Mouse (Mus musculus) ovary, adult 2 months (tissue): ENCODE measurements around the gene Mcm6. TPM values are rescaled to one million over a fixed set of nuclear protein-coding genes. Genes with fewer than 3 reads are reported as not detected.

Source experiments
- polyA plus RNA-seq: library from polyadenylated mRNA; depleted of rRNA; stranded (reverse); fragments of >200 nt; gene quantifications from 2 replicates; pipeline ENCODE4 v1.2.3, GENCODE M21; 2012; rRNA removed

The Mcm6 gene
- 14.0 and 21.1 TPM in 2 replicates for polyA plus RNA-seq

DNA sequence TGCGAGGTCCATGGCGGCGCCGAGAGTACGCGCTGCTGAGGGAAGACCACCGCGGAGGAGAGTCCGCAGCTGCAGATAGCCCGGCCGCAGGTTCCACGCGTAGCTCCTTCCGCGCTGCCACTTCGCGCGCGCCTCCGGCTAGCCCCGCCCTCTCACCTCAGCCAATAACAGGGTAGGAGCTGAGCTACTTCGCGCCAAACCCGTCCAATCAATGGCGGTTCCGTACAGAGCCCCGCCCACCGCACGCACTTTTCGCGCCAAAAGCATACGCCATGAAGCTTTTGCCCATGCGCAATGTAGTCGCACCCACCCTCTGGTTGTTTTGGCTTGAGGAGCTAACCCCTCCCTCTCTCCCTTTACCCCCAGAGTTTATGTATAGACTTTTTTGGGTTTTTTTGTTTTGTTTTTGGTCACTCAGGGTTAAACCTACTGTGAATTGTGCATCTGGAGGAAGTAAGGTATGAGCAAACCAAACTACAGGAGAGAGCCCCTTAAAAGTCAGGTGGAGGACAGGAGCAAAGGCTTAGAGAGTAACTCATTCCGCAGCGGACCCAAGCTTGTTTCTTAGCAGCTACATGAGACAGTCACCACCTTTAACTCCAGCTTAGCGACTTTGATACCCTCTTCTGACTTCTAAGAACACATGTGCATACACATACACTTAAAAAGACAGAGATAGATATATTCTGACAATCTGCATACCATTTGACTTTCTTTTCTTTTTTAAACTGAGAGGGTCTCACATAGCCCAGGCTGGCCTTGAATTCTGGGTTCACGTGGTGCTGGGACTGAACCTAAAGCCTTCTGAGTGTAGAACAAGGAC, at the start of gene Mcm6:
TSS of gene Mcm6 (minus strand) at position 111 of the 823 bp plus-strand sequence.

GRCm38 (mm10) chr1:128328218-128328617, 31.2 kb downstream of the Mcm6 start, which contains the start of gene Lct:
Lct (minus strand) TSS chr1:128328318.

Other genes starting within 250 kb of the Mcm6 start
- 23.5 and 23.6 TPM in 2 replicates for gene Ubxn4, start 115.7 kb downstream of the Mcm6 start, polyA plus RNA-seq
- gene Lct, start 31.3 kb downstream of the Mcm6 start, polyA plus RNA-seq: 0.17 and 0.38 TPM in 2 replicates
- 10.2 and 10.3 TPM in 2 replicates for gene Dars, start 57.7 kb upstream of the Mcm6 start, polyA plus RNA-seq
- gene Cxcr4, start 232.6 kb upstream of the Mcm6 start, polyA plus RNA-seq: 33.6 and 37.5 TPM in 2 replicates